Mouse (Mus musculus) heart, adult 2 months (tissue): Measurements from ENCODE around the gene Pnldc1. TPM values are rescaled to one million over a fixed set of nuclear protein-coding genes. Genes with fewer than 3 reads are reported as not detected.

Experiments used
- DNase-seq, 2 experiments: peaks; one replicate each; pipeline ENCODE4 v3.0.0; 2021
- H3K27ac ChIP-seq: fragments of 200-600 bp; 2 replicates; pipeline ENCODE4 v1.8.1; 2022
- H3K27me3 ChIP-seq: fragments of 200-500 bp; 2 replicates; pipeline ENCODE4 v1.6.1; 2012; ENCODE audit warnings: mild to moderate bottlenecking, low read length, inconsistent platforms, mixed read lengths; ENCODE audit not compliant: control insufficient read depth, insufficient read depth
- H3K36me3 ChIP-seq: fragments of 200-500 bp; 2 replicates; pipeline ENCODE4 v1.6.1; 2012; ENCODE audit warnings: low read length, inconsistent platforms; ENCODE audit not compliant: control insufficient read depth, insufficient read depth
- H3K4me1 ChIP-seq: fragments of 200-500 bp; 2 replicates; pipeline ENCODE4 v1.6.1; 2011; ENCODE audit warnings: low read length; ENCODE audit not compliant: control insufficient read depth, insufficient read depth
- H3K4me3 ChIP-seq: fragments of 200-600 bp; 2 replicates; pipeline ENCODE4 v1.8.1; 2022
- H3K79me2 ChIP-seq: fragments of 200-500 bp; replicated peaks from 2 replicates; pipeline ENCODE4 v1.6.1; 2012; ENCODE audit warnings: mild to moderate bottlenecking, inconsistent platforms, low read length, moderate library complexity, mixed read lengths; ENCODE audit not compliant: control insufficient read depth, insufficient read depth
- H3K9ac ChIP-seq: fragments of 200-500 bp; 2 replicates; pipeline ENCODE4 v1.6.1; 2012; ENCODE audit warnings: low read depth, mild to moderate bottlenecking, control low read depth, inconsistent platforms, low read length, mixed read lengths
- CTCF ChIP-seq: fragments of 200-600 bp; IDR thresholded peaks from 2 replicates; pipeline ENCODE4 v1.8.1; 2022; ENCODE audit warnings: antibody characterized with exemption, mild to moderate bottlenecking, moderate library complexity
- EP300 ChIP-seq: fragments of 200-500 bp; IDR thresholded peaks from 2 replicates; pipeline ENCODE4 v1.6.1; 2011; ENCODE audit warnings: low read depth, low read length, control low read depth; ENCODE audit not compliant: insufficient read depth
- POLR2A ChIP-seq: fragments of 200-500 bp; IDR thresholded peaks from 2 replicates; pipeline ENCODE4 v1.6.1; 2011; ENCODE audit warnings: mild to moderate bottlenecking, low read depth, low read length, control low read depth; ENCODE audit not compliant: insufficient read depth
- WGBS: fragments of 180-500 bp; shearing (Covaris S2); methylation state at CpG from one replicate; pipeline ENCODE4 v1.1.7; 2018; 5-methylcytosine and 5-hydroxymethylcytosine counted together
- intact Hi-C: fragments of 180-260 bp; cut with DNase I; formaldehyde crosslinking; loops from one replicate; pipeline ENCODE4 v1.15.1; 2025
- microRNA-seq, 2 experiments: library from miRNA; unstranded; fragments of <30 nt; microRNA quantifications; one replicate each; pipeline ENCODE4 v1.2.0; 2021
- polyA plus RNA-seq: library from polyadenylated mRNA; depleted of rRNA; stranded (reverse); fragments of >200 nt; gene quantifications from 2 replicates; pipeline ENCODE4 v1.2.3, GENCODE M21; 2012; rRNA removed
- total RNA-seq, 2 experiments: library from RNA; stranded (reverse); gene quantifications; 2 replicates each; pipeline ENCODE4 v1.2.3; 2021

Gene Pnldc1
- total and polyA plus RNA-seq, 3 experiments = 0.42 to 1.9 (median 0.93) TPM

- TF ChIP-seq POLR2A (no peak), CTCF (no peak), EP300 (no peak)
- no peaks in the 10 kb centered on the region for H3K4me1 ChIP-seq
- 69% methylated on average over 5 of the region's 5 CpGs for WGBS
- H3K27ac ChIP-seq = no peak overlapping the region
- no peaks in the 10 kb centered on the region for H3K27me3 ChIP-seq
- intact Hi-C loops = no loop called here
- DNase-seq = peak in 1 of 2 experiments; percentile 10
- no peak overlapping the region for H3K4me3 ChIP-seq
- H3K79me2 ChIP-seq = no peaks in the 10 kb centered on the region
- H3K9ac ChIP-seq = no peak overlapping the region
- no peaks in the 10 kb centered on the region for H3K36me3 ChIP-seq
Measured at GRCm38 (mm10) chr17:12846474-12846873, 63.6 kb downstream of the Pnldc1 start.

- no peak for DNase-seq
- Histone ChIP-seq H3K4me1 (no peaks in the 10 kb centered on the region), H3K79me2 (no peaks in the 10 kb centered on the region), H3K36me3 (no peaks in the 10 kb centered on the region), H3K9ac (no peak overlapping the region), H3K27me3 (no peaks in the 10 kb centered on the region), H3K27ac (no peak overlapping the region), H3K4me3 (no peak overlapping the region)
- intact Hi-C loops = no loop called here
- no peak for TF ChIP-seq CTCF
- TF ChIP-seq EP300 = no peak
- TF ChIP-seq POLR2A = no peak
- 52% methylated on average over 5 of the region's 5 CpGs for WGBS
Measured at GRCm38 (mm10) chr17:12845862-12846261, 64.2 kb downstream of the Pnldc1 start.

GRCm38 (mm10) chr17:12844540-12844939 lies 65.5 kb downstream of the Pnldc1 start:
- intact Hi-C loops = no loop called here
- no peak overlapping the region for H3K9ac ChIP-seq
- H3K36me3 ChIP-seq = no peaks in the 10 kb centered on the region
- DNase-seq = no peak
- H3K79me2 ChIP-seq = no peaks in the 10 kb centered on the region
- H3K27ac ChIP-seq = no peak overlapping the region
- TF ChIP-seq EP300 (no peak), POLR2A (no peak), CTCF (no peak)
- no peak overlapping the region for H3K4me3 ChIP-seq
- no peaks in the 10 kb centered on the region for H3K4me1 ChIP-seq
- H3K27me3 ChIP-seq = no peaks in the 10 kb centered on the region
- 75% methylated on average over 4 of the region's 4 CpGs for WGBS

- 79% methylated on average over 6 of the region's 6 CpGs for WGBS
- intact Hi-C loops = no loop called here
- no peaks in the 10 kb centered on the region for H3K79me2 ChIP-seq
- no peaks in the 10 kb centered on the region for H3K36me3 ChIP-seq
- no peak for TF ChIP-seq EP300
- TF ChIP-seq CTCF = no peak
- no peak for TF ChIP-seq POLR2A
- no peak overlapping the region for H3K4me3 ChIP-seq
- no peaks in the 10 kb centered on the region for H3K27me3 ChIP-seq
- H3K4me1 ChIP-seq = no peaks in the 10 kb centered on the region
- H3K27ac ChIP-seq = no peak overlapping the region
- DNase-seq = peak in 1 of 2 experiments; percentile 1
- no peak overlapping the region for H3K9ac ChIP-seq
Measured at GRCm38 (mm10) chr17:12843826-12844225, 66.2 kb downstream of the Pnldc1 start.

GRCm38 (mm10) chr17:12839475-12840267 lies 70.4 kb downstream of the Pnldc1 start:
- Histone ChIP-seq H3K79me2 (no peaks in the 10 kb centered on the region), H3K9ac (no peak overlapping the region), H3K27me3 (no peaks in the 10 kb centered on the region), H3K27ac (no peak overlapping the region), H3K4me3 (no peak overlapping the region), H3K36me3 (no peaks in the 10 kb centered on the region), H3K4me1 (no peaks in the 10 kb centered on the region)
- WGBS = 73% methylated on average over 10 of the region's 10 CpGs
- TF ChIP-seq EP300 = no peak
- TF ChIP-seq POLR2A = no peak
- no peak for TF ChIP-seq CTCF
- intact Hi-C loops = no loop called here
- DNase-seq = peak in 1 of 2 experiments; percentile 6

Small RNA genes within 50 kb of the gene (microRNA-seq; reads per million reads assigned to microRNA genes)
- gene Gm24085 = 0 reads per million in 2 experiments

Other genes starting within 250 kb of the Pnldc1 start
- 10 to 100 TPM in 1 of 2 experiments, 1 to 10 TPM in 1; 7.9 to 10.8 TPM for gene Slc22a1, start 234.4 kb downstream of the Pnldc1 start, total RNA-seq
- gene Slc22a1, start 234.4 kb downstream of the Pnldc1 start, polyA plus RNA-seq = 2.7 and 9.0 TPM in 2 replicates
- 100 to 1,000 TPM in 1 of 2 experiments, 10 to 100 TPM in 1; 98.9 to 116 TPM for gene Igf2r, start 140.6 kb downstream of the Pnldc1 start, total RNA-seq
- 34.0 and 53.7 TPM in 2 replicates for gene Igf2r, start 140.6 kb downstream of the Pnldc1 start, polyA plus RNA-seq
- gene Mas1, start 42.1 kb downstream of the Pnldc1 start, total RNA-seq = 1 to 10 TPM in 1 of 2 experiments, under 1 TPM in 1; 0.68 to 1.6 TPM
- 1.0 and 4.6 TPM in 2 replicates for gene Mas1, start 42.1 kb downstream of the Pnldc1 start, polyA plus RNA-seq
- gene Mrgprh, start 34.2 kb downstream of the Pnldc1 start, total RNA-seq = 1 to 10 TPM; 5.6 to 5.7 TPM
- gene Mrgprh, start 34.2 kb downstream of the Pnldc1 start, polyA plus RNA-seq = 9.2 and 17.1 TPM in 2 replicates
- gene Tcp1, start 5.5 kb upstream of the Pnldc1 start, total RNA-seq = 100 to 1,000 TPM; 176 to 196 TPM
- gene Tcp1, start 5.5 kb upstream of the Pnldc1 start, polyA plus RNA-seq = 68.6 and 134 TPM in 2 replicates
- 100 to 1,000 TPM; 151 to 160 TPM for gene Mrpl18, start 6.1 kb upstream of the Pnldc1 start, total RNA-seq
- gene Mrpl18, start 6.1 kb upstream of the Pnldc1 start, polyA plus RNA-seq = 65.1 and 78.1 TPM in 2 replicates
- not detected for gene Acat3, start 30.4 kb upstream of the Pnldc1 start, total RNA-seq
- gene Acat3, start 30.4 kb upstream of the Pnldc1 start, polyA plus RNA-seq = 0.32 and 0.33 TPM in 2 replicates
- gene Acat2, start 50.5 kb upstream of the Pnldc1 start, total RNA-seq = 1 to 10 TPM; 5.7 to 6.9 TPM
- gene Acat2, start 50.5 kb upstream of the Pnldc1 start, polyA plus RNA-seq = 6.5 and 6.6 TPM in 2 replicates
- gene Wtap, start 83.9 kb upstream of the Pnldc1 start, total RNA-seq = 10 to 100 TPM; 30.7 to 34.0 TPM
- 12.3 and 24.2 TPM in 2 replicates for gene Wtap, start 83.9 kb upstream of the Pnldc1 start, polyA plus RNA-seq
- gene Sod2, start 96.6 kb upstream of the Pnldc1 start, total RNA-seq = 1,000 to 10,000 TPM in 1 of 2 experiments, 100 to 1,000 TPM in 1; 961 to 1,111 TPM
- 895 and 1,105 TPM in 2 replicates for gene Sod2, start 96.6 kb upstream of the Pnldc1 start, polyA plus RNA-seq
- under 1 TPM in 1 of 2 experiments, not detected in 1; 0.32 TPM for gene Gpr31b, start 142.1 kb upstream of the Pnldc1 start, total RNA-seq
- 0.31 TPM in 1 of 2 replicates, not detected in the other for gene Gpr31b, start 142.1 kb upstream of the Pnldc1 start, polyA plus RNA-seq
- not detected for gene Tcp10b, start 150.9 kb upstream of the Pnldc1 start, total RNA-seq
- 0.06 and 0.09 TPM in 2 replicates for gene Tcp10b, start 150.9 kb upstream of the Pnldc1 start, polyA plus RNA-seq
- gene Unc93a, start 221.6 kb upstream of the Pnldc1 start, total RNA-seq = not detected
- gene Unc93a, start 221.6 kb upstream of the Pnldc1 start, polyA plus RNA-seq = 0.06 TPM in 1 of 2 replicates, not detected in the other